Mouse (Mus musculus) thymus, adult 2 months (tissue): ENCODE results near the gene Car1. TPM values are rescaled to one million over a fixed set of nuclear protein-coding genes. Genes with fewer than 3 reads are reported as not detected.

ENCODE experiments used
- DNase-seq: peaks from one replicate; pipeline ENCODE4 v3.0.0; 2021
- H3K27ac ChIP-seq: fragments of 200-500 bp; 2 replicates; pipeline ENCODE4 v1.5.1; 2012; ENCODE audit warnings: low read length, control low read depth; ENCODE audit not compliant: control insufficient read depth, insufficient read depth
- H3K27me3 ChIP-seq: fragments of 200-500 bp; 2 replicates; pipeline ENCODE4 v1.6.1; 2012; ENCODE audit warnings: mild to moderate bottlenecking, low read length, moderate library complexity, mixed read lengths; ENCODE audit not compliant: control insufficient read depth, insufficient read depth
- H3K36me3 ChIP-seq: fragments of 200-500 bp; 2 replicates; pipeline ENCODE4 v1.6.1; 2012; ENCODE audit warnings: mild to moderate bottlenecking, low read length, moderate library complexity; ENCODE audit not compliant: control insufficient read depth, insufficient read depth
- H3K4me1 ChIP-seq: fragments of 200-500 bp; replicated peaks from 2 replicates; pipeline ENCODE4 v1.6.1; 2012; ENCODE audit warnings: low read length; ENCODE audit not compliant: control insufficient read depth, insufficient read depth
- H3K4me3 ChIP-seq: fragments of 200-500 bp; 2 replicates; pipeline ENCODE4 v1.5.1; 2012; ENCODE audit warnings: mild to moderate bottlenecking, low read length, control low read depth, moderate library complexity; ENCODE audit not compliant: control insufficient read depth, insufficient read depth
- CTCF ChIP-seq: fragments of 200-500 bp; IDR thresholded peaks from 2 replicates; pipeline ENCODE4 v1.5.1; 2012; ENCODE audit warnings: mild to moderate bottlenecking, control low read depth, low read length, moderate library complexity, borderline replicate concordance; ENCODE audit not compliant: control insufficient read depth, poor library complexity, insufficient read depth; ENCODE audit errors: extremely low read depth
- POLR2A ChIP-seq: fragments of 200-500 bp; IDR thresholded peaks from 2 replicates; pipeline ENCODE4 v1.6.1; 2012; ENCODE audit warnings: mild to moderate bottlenecking, low read length, control low read depth, moderate library complexity; ENCODE audit not compliant: control insufficient read depth, poor library complexity, insufficient read depth; ENCODE audit errors: extremely low read depth
- WGBS: fragments of 180-500 bp; shearing (Covaris S2); methylation state at CpG from one replicate; pipeline ENCODE4 v1.1.7; 2018; 5-methylcytosine and 5-hydroxymethylcytosine counted together
- polyA plus RNA-seq: library from polyadenylated mRNA; depleted of rRNA; stranded (reverse); fragments of >200 nt; gene quantifications from 2 replicates; pipeline ENCODE4 v1.2.3, GENCODE M21; 2012

The Car1 gene
- polyA plus RNA-seq, 1 experiment, result 0.38 TPM

GRCm38 (mm10) chr3:14805962-14806361, 2.2 kb downstream of the Car1 start:
- DNase-seq, result no peak
- TF ChIP-seq POLR2A (no peak), CTCF (no peak)
- 91% methylated on average over 3 of the region's 3 CpGs for WGBS
- Histone ChIP-seq H3K36me3 (no peaks in the 10 kb centered on the region), H3K4me1 (no peaks in the 10 kb centered on the region), H3K4me3 (no peak overlapping the region), H3K27me3 (no peaks in the 10 kb centered on the region), H3K27ac (no peak overlapping the region)

GRCm38 (mm10) chr3:14804906-14805305, 3.3 kb downstream of the Car1 start:
- TF ChIP-seq CTCF (no peak), POLR2A (no peak)
- 90% methylated on average over 6 of the region's 6 CpGs for WGBS
- no peak overlapping the region for H3K4me3 ChIP-seq
- no peaks in the 10 kb centered on the region for H3K4me1 ChIP-seq
- no peak overlapping the region for H3K27ac ChIP-seq
- DNase-seq, result no peak
- no peaks in the 10 kb centered on the region for H3K27me3 ChIP-seq
- no peaks in the 10 kb centered on the region for H3K36me3 ChIP-seq

- no peak for DNase-seq
- Histone ChIP-seq H3K27ac (no peak overlapping the region), H3K36me3 (no peaks in the 10 kb centered on the region), H3K4me1 (no peaks in the 10 kb centered on the region), H3K27me3 (no peaks in the 10 kb centered on the region), H3K4me3 (no peak overlapping the region)
- WGBS, result 90% methylated on average over 3 of the region's 3 CpGs
- TF ChIP-seq POLR2A, result no peak
- TF ChIP-seq CTCF, result no peak
Observed at GRCm38 (mm10) chr3:14797069-14797468, 11.1 kb downstream of the Car1 start.

- TF ChIP-seq POLR2A (no peak), CTCF (no peak)
- WGBS, result 95% methylated on average over 4 of the region's 4 CpGs
Observed at GRCm38 (mm10) chr3:14795292-14796020, 12.7 kb downstream of the Car1 start.

GRCm38 (mm10) chr3:14792032-14792431, 16.1 kb downstream of the Car1 start:
- H3K4me1 ChIP-seq, result no peaks in the 10 kb centered on the region
- no peak overlapping the region for H3K4me3 ChIP-seq
- no peaks in the 10 kb centered on the region for H3K36me3 ChIP-seq
- no peak for DNase-seq
- H3K27ac ChIP-seq, result no peak overlapping the region
- no peaks in the 10 kb centered on the region for H3K27me3 ChIP-seq
- TF ChIP-seq CTCF (no peak), POLR2A (no peak)

More at GRCm38 (mm10) chr3:14795292-14796020, 12.7 kb downstream of the Car1 start:
- Histone ChIP-seq H3K27me3 (no peaks in the 10 kb centered on the region), H3K36me3 (no peaks in the 10 kb centered on the region), H3K4me1 (no peaks in the 10 kb centered on the region), H3K27ac (no peak overlapping the region), H3K4me3 (no peak overlapping the region)
- no peak for DNase-seq

- H3K4me1 ChIP-seq, result no peaks in the 10 kb centered on the region
- TF ChIP-seq CTCF (no peak), POLR2A (no peak)
- H3K27ac ChIP-seq, result no peak overlapping the region
- 93% methylated on average over 1 of the region's 1 CpGs for WGBS
- H3K27me3 ChIP-seq, result no peaks in the 10 kb centered on the region
- H3K4me3 ChIP-seq, result no peak overlapping the region
- no peaks in the 10 kb centered on the region for H3K36me3 ChIP-seq
- DNase-seq, result no peak
Observed at GRCm38 (mm10) chr3:14787607-14788006, 20.6 kb downstream of the Car1 start.
